Mouse (Mus musculus): ENCODE data around the gene Atp10a. TPM values are rescaled to one million over a fixed set of nuclear protein-coding genes. Genes with fewer than 3 reads are reported as not detected.
A peak's percentile ranks its signal among the peaks of the same experiment; 100 is the strongest.

The Atp10a gene
- polyA plus RNA-seq, 1 experiment from 2014 or later, result 1.4 TPM

GRCm38 (mm10) chr7:58647404-58647803 is 8.6 kb upstream of the Atp10a start:
- H3K9ac ChIP-seq (replicated peaks; ENCODE audit: low read depth, low read length), result no peak overlapping the region
- H3K27me3 ChIP-seq (replicated peaks; ENCODE audit: control insufficient read depth, insufficient read depth, low read length), result no peaks in the 10 kb centered on the region
- H3K27ac ChIP-seq (ENCODE audit: low read length), result no peak overlapping the region
- no peaks in the 10 kb centered on the region for H3K4me1 ChIP-seq (replicated peaks; ENCODE audit: control insufficient read depth, insufficient read depth, low read length)
- WGBS, result 45% methylated on average over 1 of the region's 1 CpGs
- no peak overlapping the region for H3K4me3 ChIP-seq (replicated peaks; ENCODE audit: low read length)
- ATAC-seq, result no peak
- no peak overlapping the region for H3K4me2 ChIP-seq (ENCODE audit: low read length)
- H3K36me3 ChIP-seq (ENCODE audit: control insufficient read depth, insufficient read depth), result no peaks in the 10 kb centered on the region
- no peaks in the 10 kb centered on the region for H3K9me3 ChIP-seq (ENCODE audit: control insufficient read depth, low read length)

- Histone ChIP-seq H3K9me3 (ENCODE audit: control insufficient read depth, low read length) (no peaks in the 10 kb centered on the region), H3K4me2 (ENCODE audit: low read length) (peak overlapping the region; percentile 97), H3K4me3 (replicated peaks; ENCODE audit: low read length) (peak overlapping the region; percentile 77), H3K27ac (ENCODE audit: low read length) (peak overlapping the region; percentile 7; the same call in 1 of the 2 replicates), H3K36me3 (ENCODE audit: control insufficient read depth, insufficient read depth) (no peaks in the 10 kb centered on the region), H3K9ac (replicated peaks; ENCODE audit: low read depth, low read length) (peak overlapping the region; percentile 73), H3K27me3 (replicated peaks; ENCODE audit: control insufficient read depth, insufficient read depth, low read length) (no peaks in the 10 kb centered on the region), H3K4me1 (replicated peaks; ENCODE audit: control insufficient read depth, insufficient read depth, low read length) (peaks cover 6% of the 10 kb centered on the region; the same call in 1 of the 2 replicates)
- WGBS, result under 1% methylated on average over 81 of the region's 81 CpGs
- peak; percentile 92 for ATAC-seq
These were observed 2.2 kb downstream of the Atp10a start for GRCm38 (mm10) chr7:58657913-58658789.

GRCm38 (mm10) chr7:58658790-58659405 is 2.9 kb downstream of the Atp10a start:
- no peak overlapping the region for H3K27ac ChIP-seq (ENCODE audit: low read length)
- ATAC-seq, result no peak
- H3K9me3 ChIP-seq (ENCODE audit: control insufficient read depth, low read length), result no peaks in the 10 kb centered on the region
- no peaks in the 10 kb centered on the region for H3K36me3 ChIP-seq (ENCODE audit: control insufficient read depth, insufficient read depth)
- H3K4me3 ChIP-seq (replicated peaks; ENCODE audit: low read length), result peak overlapping the region; percentile 77
- WGBS, result 25% methylated on average over 14 of the region's 14 CpGs
- peak overlapping the region; percentile 97 for H3K4me2 ChIP-seq (ENCODE audit: low read length)
- peak overlapping the region; percentile 73 for H3K9ac ChIP-seq (replicated peaks; ENCODE audit: low read depth, low read length)
- H3K27me3 ChIP-seq (replicated peaks; ENCODE audit: control insufficient read depth, insufficient read depth, low read length), result no peaks in the 10 kb centered on the region
- peaks cover 6% of the 10 kb centered on the region; the same call in 1 of the 2 replicates for H3K4me1 ChIP-seq (replicated peaks; ENCODE audit: control insufficient read depth, insufficient read depth, low read length)

GRCm38 (mm10) chr7:58660046-58660445 is 4.1 kb downstream of the Atp10a start:
- Histone ChIP-seq H3K27me3 (replicated peaks; ENCODE audit: control insufficient read depth, insufficient read depth, low read length) (no peaks in the 10 kb centered on the region), H3K4me1 (replicated peaks; ENCODE audit: control insufficient read depth, insufficient read depth, low read length) (peaks cover 6% of the 10 kb centered on the region; the same call in 1 of the 2 replicates), H3K36me3 (ENCODE audit: control insufficient read depth, insufficient read depth) (no peaks in the 10 kb centered on the region), H3K9me3 (ENCODE audit: control insufficient read depth, low read length) (no peaks in the 10 kb centered on the region), H3K27ac (ENCODE audit: low read length) (no peak overlapping the region), H3K4me3 (replicated peaks; ENCODE audit: low read length) (no peak overlapping the region), H3K9ac (replicated peaks; ENCODE audit: low read depth, low read length) (no peak overlapping the region), H3K4me2 (ENCODE audit: low read length) (no peak overlapping the region)
- ATAC-seq, result no peak

GRCm38 (mm10) chr7:58660665-58661064 is 4.7 kb downstream of the Atp10a start:
- ATAC-seq, result no peak
- H3K4me3 ChIP-seq (replicated peaks; ENCODE audit: low read length), result no peak overlapping the region
- WGBS, result 96% methylated on average over 5 of the region's 5 CpGs
- H3K4me1 ChIP-seq (replicated peaks; ENCODE audit: control insufficient read depth, insufficient read depth, low read length), result peaks cover 6% of the 10 kb centered on the region; the same call in 1 of the 2 replicates
- no peaks in the 10 kb centered on the region for H3K27me3 ChIP-seq (replicated peaks; ENCODE audit: control insufficient read depth, insufficient read depth, low read length)
- no peak overlapping the region for H3K4me2 ChIP-seq (ENCODE audit: low read length)
- no peak overlapping the region for H3K27ac ChIP-seq (ENCODE audit: low read length)
- H3K36me3 ChIP-seq (ENCODE audit: control insufficient read depth, insufficient read depth), result no peaks in the 10 kb centered on the region
- H3K9ac ChIP-seq (replicated peaks; ENCODE audit: low read depth, low read length), result no peak overlapping the region
- no peaks in the 10 kb centered on the region for H3K9me3 ChIP-seq (ENCODE audit: control insufficient read depth, low read length)

GRCm38 (mm10) chr7:58661076-58661475 is 5.1 kb downstream of the Atp10a start:
- H3K27ac ChIP-seq (ENCODE audit: low read length), result no peak overlapping the region
- WGBS, result 94% methylated on average over 7 of the region's 7 CpGs
- H3K9ac ChIP-seq (replicated peaks; ENCODE audit: low read depth, low read length), result no peak overlapping the region

GRCm38 (mm10) chr7:58668617-58669016 is 12.7 kb downstream of the Atp10a start:
- no peak overlapping the region for H3K4me3 ChIP-seq (replicated peaks; ENCODE audit: low read length)
- no peak overlapping the region for H3K9ac ChIP-seq (replicated peaks; ENCODE audit: low read depth, low read length)
- WGBS, result 4% methylated on average over 1 of the region's 1 CpGs
- no peaks in the 10 kb centered on the region for H3K36me3 ChIP-seq (ENCODE audit: control insufficient read depth, insufficient read depth)
- no peak overlapping the region for H3K4me2 ChIP-seq (ENCODE audit: low read length)
- no peaks in the 10 kb centered on the region for H3K9me3 ChIP-seq (ENCODE audit: control insufficient read depth, low read length)
- H3K4me1 ChIP-seq (replicated peaks; ENCODE audit: control insufficient read depth, insufficient read depth, low read length), result no peaks in the 10 kb centered on the region
- no peak for ATAC-seq
- no peak overlapping the region for H3K27ac ChIP-seq (ENCODE audit: low read length)
- H3K27me3 ChIP-seq (replicated peaks; ENCODE audit: control insufficient read depth, insufficient read depth, low read length), result no peaks in the 10 kb centered on the region

More at GRCm38 (mm10) chr7:58661076-58661475, 5.1 kb downstream of the Atp10a start:
- H3K9me3 ChIP-seq (ENCODE audit: control insufficient read depth, low read length), result no peaks in the 10 kb centered on the region
- ATAC-seq, result no peak
- H3K4me3 ChIP-seq (replicated peaks; ENCODE audit: low read length), result no peak overlapping the region
- no peaks in the 10 kb centered on the region for H3K36me3 ChIP-seq (ENCODE audit: control insufficient read depth, insufficient read depth)
- H3K4me2 ChIP-seq (ENCODE audit: low read length), result no peak overlapping the region
- peaks cover 6% of the 10 kb centered on the region; the same call in 1 of the 2 replicates for H3K4me1 ChIP-seq (replicated peaks; ENCODE audit: control insufficient read depth, insufficient read depth, low read length)
- H3K27me3 ChIP-seq (replicated peaks; ENCODE audit: control insufficient read depth, insufficient read depth, low read length), result no peaks in the 10 kb centered on the region

GRCm38 (mm10) chr7:58676075-58676474 is 20.1 kb downstream of the Atp10a start:
- no peak for ATAC-seq
- Histone ChIP-seq H3K4me2 (ENCODE audit: low read length) (no peak overlapping the region), H3K27ac (ENCODE audit: low read length) (no peak overlapping the region), H3K27me3 (replicated peaks; ENCODE audit: control insufficient read depth, insufficient read depth, low read length) (no peaks in the 10 kb centered on the region), H3K4me1 (replicated peaks; ENCODE audit: control insufficient read depth, insufficient read depth, low read length) (no peaks in the 10 kb centered on the region), H3K36me3 (ENCODE audit: control insufficient read depth, insufficient read depth) (no peaks in the 10 kb centered on the region), H3K9me3 (ENCODE audit: control insufficient read depth, low read length) (no peaks in the 10 kb centered on the region), H3K4me3 (replicated peaks; ENCODE audit: low read length) (no peak overlapping the region), H3K9ac (replicated peaks; ENCODE audit: low read depth, low read length) (no peak overlapping the region)
- 41% methylated on average over 3 of the region's 3 CpGs for WGBS

- Histone ChIP-seq H3K27me3 (replicated peaks; ENCODE audit: control insufficient read depth, insufficient read depth, low read length) (no peaks in the 10 kb centered on the region), H3K27ac (ENCODE audit: low read length) (no peak overlapping the region), H3K9me3 (ENCODE audit: control insufficient read depth, low read length) (no peaks in the 10 kb centered on the region), H3K4me1 (replicated peaks; ENCODE audit: control insufficient read depth, insufficient read depth, low read length) (no peaks in the 10 kb centered on the region), H3K4me3 (replicated peaks; ENCODE audit: low read length) (no peak overlapping the region), H3K4me2 (ENCODE audit: low read length) (no peak overlapping the region), H3K36me3 (ENCODE audit: control insufficient read depth, insufficient read depth) (no peaks in the 10 kb centered on the region), H3K9ac (replicated peaks; ENCODE audit: low read depth, low read length) (no peak overlapping the region)
- no peak for ATAC-seq
- 72% methylated on average over 5 of the region's 5 CpGs for WGBS
These were observed 21.3 kb downstream of the Atp10a start for GRCm38 (mm10) chr7:58677111-58677805.
